ENCODE assay signal across 7 mouse cellular contexts in the genomic region with DNA sequence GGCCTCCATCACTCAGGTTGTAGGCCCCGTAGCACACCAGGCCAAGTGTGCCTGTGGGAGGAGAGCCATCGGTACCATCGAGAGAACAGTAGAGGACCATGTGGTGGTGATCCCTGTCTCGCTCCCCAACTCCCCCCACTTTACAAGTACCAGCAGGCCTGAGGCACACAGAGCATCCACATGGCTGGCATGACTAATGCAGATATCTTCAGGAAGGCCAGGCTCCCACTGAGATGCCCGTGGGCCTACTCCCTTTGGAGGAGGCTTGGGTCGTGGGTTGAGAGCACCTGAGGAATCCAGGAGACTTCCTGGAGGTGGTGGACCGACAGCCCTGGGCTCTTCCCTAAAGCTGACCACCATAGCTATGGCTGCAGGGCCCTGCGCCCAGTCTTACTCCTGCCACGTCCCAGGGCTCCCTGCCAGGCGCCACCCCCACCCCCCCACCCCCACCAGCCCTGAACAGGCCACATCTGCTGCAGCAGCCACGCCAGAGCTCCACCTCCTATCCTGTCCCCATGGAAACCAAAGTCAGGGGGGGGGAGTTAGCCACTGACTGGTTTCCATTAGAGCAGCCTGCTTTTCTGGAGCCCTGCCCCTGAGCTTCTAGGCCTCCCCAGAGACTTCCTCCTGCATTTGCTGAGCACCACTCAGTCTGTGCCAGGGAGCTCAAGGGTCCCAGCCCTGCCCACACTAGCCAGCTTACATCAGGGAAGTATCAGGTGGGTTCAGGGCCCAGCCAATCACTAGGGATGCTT. TPM values are rescaled to one million over a fixed set of nuclear protein-coding genes. Genes with fewer than 3 reads are reported as not detected.
DNase-seq lines count a peak whose midpoint lies in the region; ATAC-seq lines count a peak whose summit lies in the region.

No protein-coding gene starts in this region.

- no peak overlapping the region for H3K4me3 ChIP-seq in hindbrain, embryonic 12.5 days
- H3K4me3 ChIP-seq in limb, embryonic 10.5 days, result no peak overlapping the region
- H3K4me3 ChIP-seq in neural tube, embryonic 14.5 days (ENCODE audit: low read depth, low read length), result no peak overlapping the region

- peaks cover 20% of the 10 kb centered on the region for H3K36me3 ChIP-seq in hindbrain, embryonic 12.5 days
- no peaks in the 10 kb centered on the region for H3K36me3 ChIP-seq in limb, embryonic 10.5 days
- peaks cover 44% of the 10 kb centered on the region for H3K36me3 ChIP-seq in neural tube, embryonic 14.5 days (ENCODE audit: control insufficient read depth, insufficient read depth, low read length)

- H3K4me2 ChIP-seq in hindbrain, embryonic 12.5 days (replicated peaks), result no peak overlapping the region
- H3K4me2 ChIP-seq in neural tube, embryonic 14.5 days (ENCODE audit: low read depth, low read length), result peak overlapping the region; percentile 4; the same call in 1 of the 2 replicates

- no peak overlapping the region for H3K9ac ChIP-seq in hindbrain, embryonic 12.5 days
- H3K9ac ChIP-seq in neural tube, embryonic 14.5 days (replicated peaks; ENCODE audit: low read depth, low read length), result no peak overlapping the region

- peak; percentile 77 for ATAC-seq in hindbrain, embryonic 12.5 days (ENCODE audit: low FRiP score)
- ATAC-seq in neural tube, embryonic 14.5 days (ENCODE audit: low read depth), result peak; percentile 87
- ATAC-seq in erythroblast, adult 5-6 weeks (replicated peaks; ENCODE audit: low FRiP score, poor library complexity, severe bottlenecking), result no peak

- no peaks in the 10 kb centered on the region; the same call in 1 of the 2 replicates for H3K27me3 ChIP-seq in hindbrain, embryonic 12.5 days
- peaks cover 11% of the 10 kb centered on the region; the same call in 1 of the 2 replicates for H3K27me3 ChIP-seq in limb, embryonic 10.5 days (ENCODE audit: low read depth, poor library complexity, severe bottlenecking)
- no peaks in the 10 kb centered on the region for H3K27me3 ChIP-seq in neural tube, embryonic 14.5 days (ENCODE audit: control insufficient read depth, insufficient read depth, low read length)

- H3K4me1 ChIP-seq in hindbrain, embryonic 12.5 days, result peaks cover 29% of the 10 kb centered on the region
- H3K4me1 ChIP-seq in limb, embryonic 10.5 days, result peaks cover 34% of the 10 kb centered on the region
- peaks cover 73% of the 10 kb centered on the region for H3K4me1 ChIP-seq in neural tube, embryonic 14.5 days (ENCODE audit: control insufficient read depth, insufficient read depth, low read length)

- no peaks in the 10 kb centered on the region for H3K9me3 ChIP-seq in hindbrain, embryonic 12.5 days (replicated peaks)
- H3K9me3 ChIP-seq in limb, embryonic 10.5 days (replicated peaks), result no peaks in the 10 kb centered on the region
- H3K9me3 ChIP-seq in neural tube, embryonic 14.5 days (ENCODE audit: control insufficient read depth, low read length), result no peaks in the 10 kb centered on the region

- H3K27ac ChIP-seq in hindbrain, embryonic 12.5 days, result peak overlapping the region; percentile 64
- peak overlapping the region; percentile 88 for H3K27ac ChIP-seq in limb, embryonic 10.5 days
- H3K27ac ChIP-seq in neural tube, embryonic 14.5 days (ENCODE audit: low read depth, low read length), result peak overlapping the region; percentile 73

- WGBS in hindbrain, embryonic 12.5 days, result 59% methylated on average over 11 of the region's 11 CpGs
- 70% methylated on average over 11 of the region's 11 CpGs for WGBS in limb, embryonic 10.5 days
- WGBS in neural tube, embryonic 14.5 days, result 40% methylated on average over 11 of the region's 11 CpGs

- DNase-seq in Muller cell, postnatal 12 days (ENCODE audit: inconsistent ontology term), result peak; percentile 87
- peak; percentile 68 for DNase-seq in adrenal gland, postnatal 25 days
- peak; percentile 81 for DNase-seq in gastrocnemius, adult 18-20 months (ENCODE audit: low spot score)
- DNase-seq in limb, embryonic 10.5 days (ENCODE audit: low spot score), result peak; percentile 77

RNA-seq across cellular contexts. Expression of a gene that starts 48.0 kb away (rescaled TPM):
- total RNA-seq in adrenal gland, postnatal 25 days (2021), result 28.5 and 42.3 TPM in 2 replicates
- 10 to 100 TPM; 21.9 to 22.2 TPM for total RNA-seq in gastrocnemius, adult 18-20 months (2021)
- 1.0 and 1.1 TPM in 2 replicates for polyA plus RNA-seq in hindbrain, embryonic 12.5 days (2016; fragmentation: Nextera tagmentation; extraction: Ambion mirVana)
- polyA plus RNA-seq in limb, embryonic 10.5 days (2016; fragmentation: Nextera tagmentation; extraction: Ambion mirVana), result 0.16 and 0.45 TPM in 2 replicates
- polyA plus RNA-seq in neural tube, embryonic 14.5 days (2014; fragmentation: Nextera tagmentation; extraction: Ambion mirVana), result 0.75 and 1.3 TPM in 2 replicates
- total RNA-seq in erythroblast, adult 5-6 weeks (2015; ENCODE audit: low replicate concordance), result not detected in 2 replicates
- not detected in 2 replicates for total RNA-seq in erythroblast, adult 5-6 weeks (2017; ENCODE audit: low replicate concordance)

Comparison
In these comparisons a context has a peak if more than half of its experiments do, and no peak if none do; other contexts are left out.
1. RNA of a gene that starts 48.0 kb away (total RNA-seq): 28.5 to 42.3 TPM in adrenal gland, postnatal 25 days and 21.9 to 22.2 TPM in gastrocnemius, adult 18-20 months; not detected in erythroblast, adult 5-6 weeks; every median in the first group is over 10 times any median in the second.
2. Peak in every context shown above with its lines, with median percentiles within 50 percentile points of each other: DNase-seq and H3K27ac ChIP-seq.